Mouse (Mus musculus) forebrain, embryonic 16.5 days (tissue): ENCODE measurements around the gene Fam198a. TPM values are rescaled to one million over a fixed set of nuclear protein-coding genes. Genes with fewer than 3 reads are reported as not detected.

Experiments used
- ATAC-seq: fragments of 200-750 bp; cut with Nextera tagmentation; 2 replicates; pipeline ENCODE4 v1.8.0; 2017; ENCODE audit warnings: mild to moderate bottlenecking, moderate library complexity
- H3K27ac ChIP-seq: fragments of 300-500 bp; sonication (generic); 2 replicates; pipeline ENCODE4 v1.5.1; 2014; ENCODE audit warnings: low read length, control low read depth
- H3K27me3 ChIP-seq: fragments of 300-500 bp; sonication (generic); replicated peaks from 2 replicates; pipeline ENCODE4 v1.6.1; 2014; ENCODE audit warnings: low read length; ENCODE audit not compliant: control insufficient read depth, insufficient read depth
- H3K36me3 ChIP-seq: fragments of 300-500 bp; sonication (generic); 2 replicates; pipeline ENCODE4 v1.6.1; 2014; ENCODE audit not compliant: control insufficient read depth, insufficient read depth
- H3K4me1 ChIP-seq: fragments of 300-500 bp; sonication (generic); replicated peaks from 2 replicates; pipeline ENCODE4 v1.6.1; 2014; ENCODE audit warnings: low read length; ENCODE audit not compliant: control insufficient read depth, insufficient read depth
- H3K4me2 ChIP-seq: fragments of 300-500 bp; sonication (generic); 2 replicates; pipeline ENCODE4 v1.6.1; 2014; ENCODE audit warnings: mild to moderate bottlenecking, low read length, control low read depth
- H3K4me3 ChIP-seq: fragments of 300-500 bp; sonication (generic); replicated peaks from 2 replicates; pipeline ENCODE4 v1.5.1; 2014; ENCODE audit warnings: mild to moderate bottlenecking, low read length, control low read depth
- H3K9ac ChIP-seq: fragments of 300-500 bp; sonication (generic); replicated peaks from 2 replicates; pipeline ENCODE4 v1.6.1; 2014; ENCODE audit warnings: low read depth, low read length, control low read depth
- H3K9me3 ChIP-seq: fragments of 300-500 bp; sonication (generic); 2 replicates; pipeline ENCODE4 v1.6.1; 2016; ENCODE audit warnings: low read length; ENCODE audit not compliant: control insufficient read depth
- WGBS: fragments of 180-500 bp; shearing (Covaris S2); extraction: QIAGEN DNeasy Blood & Tissue Kit; methylation state at CpG from one replicate; pipeline ENCODE4 v1.1.7; 2014; 5-methylcytosine and 5-hydroxymethylcytosine counted together
- polyA plus RNA-seq: library from polyadenylated mRNA; unstranded; fragments of >200 nt; fragmentation: Nextera tagmentation; extraction: Ambion mirVana; gene quantifications from 2 replicates; pipeline ENCODE4 v1.2.1, GENCODE M21; 2015

The Fam198a gene
- polyA plus RNA-seq, result 1.6 and 1.8 TPM in 2 replicates

DNA sequence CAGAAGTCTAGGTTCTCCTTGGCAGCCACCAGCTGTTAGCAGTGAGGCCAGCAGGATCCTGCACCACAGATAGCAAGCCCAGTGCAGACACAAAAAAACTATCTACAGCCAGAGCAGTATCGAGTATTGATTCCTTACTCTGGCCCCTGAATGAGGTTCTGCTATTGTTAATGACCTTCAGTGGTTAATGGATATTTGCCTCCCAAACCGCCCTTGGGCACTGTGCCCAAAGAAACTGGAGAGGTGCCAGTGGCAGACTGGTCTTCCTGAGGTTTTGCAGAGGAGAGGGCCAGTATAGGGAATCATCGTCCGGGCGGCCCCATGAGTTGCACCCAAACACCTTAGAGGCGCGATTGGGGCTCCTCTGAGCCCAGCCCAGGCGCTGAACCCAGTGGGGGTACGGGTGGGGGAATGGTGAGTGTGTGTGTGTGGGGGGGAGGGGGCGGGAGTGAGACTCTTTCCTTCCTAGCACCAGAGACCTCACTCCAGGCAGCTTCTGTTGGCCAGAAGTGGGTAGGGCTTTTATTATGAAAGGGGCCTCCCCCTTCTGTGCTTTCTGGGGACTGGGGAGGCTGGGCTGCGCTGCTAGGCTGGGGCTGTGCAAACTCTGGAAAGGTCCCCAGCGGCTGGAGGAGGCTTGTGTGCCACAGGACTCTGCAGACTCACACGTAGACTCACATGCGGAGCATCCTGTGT, at the start of gene Fam198a:
Fam198a (plus strand) TSS at position 571 of the 696 bp plus-strand sequence.
- peaks cover 11% of the 10 kb centered on the region for H3K4me1 ChIP-seq
- peak; percentile 94 for ATAC-seq
- no peaks in the 10 kb centered on the region for H3K27me3 ChIP-seq
- 4% methylated on average over 14 of the region's 14 CpGs for WGBS
- H3K27ac ChIP-seq, result peak within 1 kb of the TSS; percentile 51; the same call in 1 of the 2 replicates
- H3K36me3 ChIP-seq, result no peaks in the 10 kb centered on the region
- peak within 1 kb of the TSS; percentile 35 for H3K9ac ChIP-seq
- H3K9me3 ChIP-seq, result no peaks in the 10 kb centered on the region
- H3K4me2 ChIP-seq, result peak within 1 kb of the TSS; percentile 47
- H3K4me3 ChIP-seq, result peak within 1 kb of the TSS; percentile 21

DNA sequence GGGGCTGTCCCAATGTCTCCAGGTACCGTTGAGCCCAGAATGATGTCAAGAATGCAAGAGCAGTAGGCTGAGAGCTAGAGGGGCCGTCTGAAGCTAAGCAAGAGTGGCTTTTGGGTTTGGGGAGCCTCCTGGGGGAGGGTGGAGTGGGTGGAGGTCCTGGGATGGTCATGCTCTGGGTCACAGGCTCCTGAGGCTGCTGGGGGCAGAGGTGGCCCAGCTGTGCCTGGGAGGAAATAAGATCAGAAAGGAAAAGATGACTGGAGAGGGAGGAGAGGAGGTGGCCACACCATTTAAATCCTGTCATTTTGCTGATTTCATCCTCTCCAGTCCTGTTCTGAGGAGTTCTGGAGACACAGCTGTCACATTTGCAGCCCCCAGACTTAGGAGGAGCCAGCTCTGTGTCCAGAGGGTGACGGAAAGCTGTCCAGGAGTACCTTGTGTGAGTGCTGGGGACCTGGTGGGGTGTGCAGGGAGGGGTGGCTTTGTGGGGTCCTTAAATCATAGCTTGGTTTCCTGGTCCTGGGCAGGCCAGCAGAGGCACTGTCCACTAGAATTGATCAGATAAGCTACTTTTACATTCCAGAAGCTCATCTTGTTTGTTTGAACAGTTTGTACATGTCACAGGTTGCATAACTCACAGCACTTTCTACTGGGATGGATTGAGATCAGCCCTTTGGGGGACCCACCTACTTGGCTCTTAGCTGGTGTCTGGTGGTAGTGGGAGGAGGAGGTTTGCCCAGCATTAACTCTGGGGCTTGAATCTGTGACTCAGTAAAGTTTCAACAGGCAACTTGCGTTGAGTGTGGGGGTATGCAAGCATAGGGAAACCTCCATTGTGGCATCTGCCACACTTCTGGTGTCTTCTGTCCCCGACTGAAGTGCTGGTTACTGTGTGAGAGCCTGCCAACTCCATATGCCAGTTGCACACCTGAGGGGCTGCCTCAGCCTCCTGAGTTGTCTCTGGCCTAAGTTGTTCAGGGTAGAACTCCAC, 48.8 kb upstream of the Fam198a start:
- H3K4me2 ChIP-seq, result no peak overlapping the region
- H3K4me3 ChIP-seq, result no peak overlapping the region
- H3K4me1 ChIP-seq, result no peaks in the 10 kb centered on the region
- H3K27ac ChIP-seq, result no peak overlapping the region
- H3K27me3 ChIP-seq, result no peaks in the 10 kb centered on the region
- WGBS, result 79% methylated on average over 5 of the region's 5 CpGs
- no peak overlapping the region for H3K9ac ChIP-seq
- no peaks in the 10 kb centered on the region for H3K9me3 ChIP-seq
- no peak for ATAC-seq
- no peaks in the 10 kb centered on the region for H3K36me3 ChIP-seq

DNA sequence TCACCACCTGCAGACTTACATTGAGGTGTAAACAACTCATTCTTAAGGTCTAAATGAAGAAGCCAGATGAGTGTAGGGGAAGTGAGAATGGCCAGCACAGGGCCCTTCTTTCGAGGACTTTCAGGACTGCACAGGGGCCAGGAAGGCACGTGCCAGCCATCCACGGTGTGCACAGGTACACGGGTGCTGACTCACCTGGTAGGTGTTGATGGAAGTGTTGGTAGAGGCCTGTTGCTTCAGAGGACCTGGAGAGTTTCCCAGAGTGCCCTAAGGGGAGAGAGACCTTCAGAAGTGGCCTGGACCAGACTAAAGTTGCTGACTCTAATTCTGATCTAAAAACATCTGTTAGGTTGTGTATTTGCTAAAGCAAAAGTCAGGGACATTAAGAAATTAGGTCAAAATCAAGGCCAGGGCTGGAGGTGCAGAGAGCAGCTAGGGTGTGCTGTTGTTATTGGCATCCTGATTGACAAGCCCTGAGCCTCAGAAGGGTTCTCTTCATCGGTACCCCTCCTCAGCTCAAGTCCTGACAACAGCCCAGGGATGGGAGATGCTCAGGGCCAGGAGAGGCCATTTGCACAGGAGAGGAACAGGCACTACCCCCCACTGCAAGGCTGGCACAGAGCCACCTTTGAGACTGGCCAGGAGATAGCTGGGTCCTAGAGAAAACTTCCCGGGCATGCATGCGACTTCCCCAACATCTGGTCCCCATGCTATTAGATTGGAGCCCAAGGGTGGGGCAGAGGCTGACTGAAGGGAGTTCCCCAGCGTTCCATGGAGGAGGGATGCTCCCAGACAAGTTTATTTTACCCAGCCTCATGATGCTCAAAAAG, 47.1 kb upstream of the Fam198a start:
- ATAC-seq, result no peak
- 76% methylated on average over 8 of the region's 8 CpGs for WGBS

DNA sequence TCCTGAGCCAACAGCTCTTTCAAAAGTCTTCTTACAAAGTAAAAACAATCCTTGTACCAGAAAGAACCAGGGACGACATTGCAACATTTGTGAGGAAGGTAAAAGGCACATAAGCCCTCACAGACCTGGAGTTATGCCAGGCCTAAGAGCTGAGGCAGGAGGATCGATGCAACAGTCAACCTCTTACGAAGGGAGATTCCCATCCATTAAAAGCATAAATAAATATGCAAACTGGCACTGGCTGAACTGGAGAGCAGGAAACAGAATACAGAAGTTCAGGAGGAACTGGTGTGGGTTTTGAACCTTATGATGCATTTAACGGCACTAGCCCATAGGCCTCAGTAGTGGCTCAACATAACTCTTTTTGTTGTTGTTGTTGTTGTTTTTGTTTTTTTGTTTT, 46.5 kb upstream of the Fam198a start:
- Histone ChIP-seq H3K36me3 (no peaks in the 10 kb centered on the region), H3K4me3 (no peak overlapping the region), H3K9me3 (no peaks in the 10 kb centered on the region), H3K9ac (no peak overlapping the region), H3K27ac (no peak overlapping the region), H3K4me2 (no peak overlapping the region), H3K4me1 (no peaks in the 10 kb centered on the region), H3K27me3 (no peaks in the 10 kb centered on the region)
- no peak for ATAC-seq
- WGBS, result 83% methylated on average over 4 of the region's 4 CpGs

More for the DNA sequence above, 47.1 kb upstream of the Fam198a start:
- H3K36me3 ChIP-seq, result no peaks in the 10 kb centered on the region
- no peaks in the 10 kb centered on the region for H3K9me3 ChIP-seq
- no peaks in the 10 kb centered on the region for H3K4me1 ChIP-seq
- no peaks in the 10 kb centered on the region for H3K27me3 ChIP-seq
- H3K4me3 ChIP-seq, result no peak overlapping the region
- H3K4me2 ChIP-seq, result no peak overlapping the region
- H3K27ac ChIP-seq, result no peak overlapping the region
- H3K9ac ChIP-seq, result no peak overlapping the region

DNA sequence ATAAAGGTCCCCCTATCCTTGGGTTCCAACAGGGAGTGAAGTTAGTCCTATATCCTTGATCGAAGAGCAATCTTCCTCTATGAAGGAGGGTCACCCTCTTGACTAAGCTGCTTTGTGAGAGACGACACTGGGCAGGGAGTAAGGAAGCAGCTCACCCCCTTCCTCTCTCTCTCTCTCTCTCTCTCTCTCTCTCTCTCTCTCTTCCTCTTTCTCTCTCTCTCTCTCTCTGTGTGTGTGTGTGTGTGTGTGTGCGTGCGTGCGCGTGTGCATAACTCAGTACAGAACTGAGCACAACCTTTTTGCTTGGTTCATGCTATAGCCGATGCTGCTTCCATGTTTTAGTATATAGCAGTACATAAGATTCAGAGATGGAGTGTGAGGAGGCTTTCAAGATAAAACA, 45.8 kb upstream of the Fam198a start:
- no peaks in the 10 kb centered on the region for H3K27me3 ChIP-seq
- 88% methylated on average over 7 of the region's 7 CpGs for WGBS
- H3K27ac ChIP-seq, result no peak overlapping the region
- no peak for ATAC-seq
- H3K36me3 ChIP-seq, result no peaks in the 10 kb centered on the region
- H3K9me3 ChIP-seq, result no peaks in the 10 kb centered on the region
- H3K4me3 ChIP-seq, result no peak overlapping the region
- no peaks in the 10 kb centered on the region for H3K4me1 ChIP-seq
- H3K4me2 ChIP-seq, result no peak overlapping the region
- no peak overlapping the region for H3K9ac ChIP-seq

DNA sequence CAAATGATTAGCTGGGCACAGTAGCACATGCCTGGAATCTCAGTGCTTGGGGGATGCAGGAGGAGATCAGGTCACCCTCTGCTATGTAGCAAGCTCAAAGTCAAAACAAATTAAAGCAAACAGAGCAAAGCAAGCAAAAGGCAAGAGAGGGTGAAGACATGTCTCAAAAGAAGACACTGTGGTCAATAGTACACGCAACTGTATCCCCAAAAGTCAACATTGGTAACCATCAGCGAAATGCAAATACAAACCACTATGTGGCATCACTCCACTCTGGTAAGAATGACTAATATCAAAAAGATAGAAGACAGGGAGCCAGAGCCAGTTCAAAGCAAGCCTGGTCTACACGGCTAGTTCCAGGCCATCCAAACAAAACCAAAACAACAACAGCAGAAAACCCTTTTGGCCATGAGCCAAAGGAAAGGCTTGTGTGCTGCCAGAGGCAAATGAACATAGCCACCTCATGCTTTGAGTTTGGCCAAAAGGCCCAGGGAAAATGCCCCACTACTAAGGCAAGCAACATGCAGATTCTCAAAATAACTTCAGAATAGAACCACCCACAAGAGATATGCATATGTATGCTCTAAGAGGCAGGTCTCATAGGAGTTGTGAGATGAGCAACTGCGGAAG, 45.1 kb upstream of the Fam198a start:
- no peak overlapping the region for H3K27ac ChIP-seq
- ATAC-seq, result no peak
- H3K27me3 ChIP-seq, result no peaks in the 10 kb centered on the region
- H3K4me1 ChIP-seq, result no peaks in the 10 kb centered on the region
- 70% methylated on average over 4 of the region's 4 CpGs for WGBS
- no peak overlapping the region for H3K9ac ChIP-seq
- H3K36me3 ChIP-seq, result no peaks in the 10 kb centered on the region
- H3K9me3 ChIP-seq, result no peaks in the 10 kb centered on the region
- H3K4me2 ChIP-seq, result no peak overlapping the region
- H3K4me3 ChIP-seq, result no peak overlapping the region

DNA sequence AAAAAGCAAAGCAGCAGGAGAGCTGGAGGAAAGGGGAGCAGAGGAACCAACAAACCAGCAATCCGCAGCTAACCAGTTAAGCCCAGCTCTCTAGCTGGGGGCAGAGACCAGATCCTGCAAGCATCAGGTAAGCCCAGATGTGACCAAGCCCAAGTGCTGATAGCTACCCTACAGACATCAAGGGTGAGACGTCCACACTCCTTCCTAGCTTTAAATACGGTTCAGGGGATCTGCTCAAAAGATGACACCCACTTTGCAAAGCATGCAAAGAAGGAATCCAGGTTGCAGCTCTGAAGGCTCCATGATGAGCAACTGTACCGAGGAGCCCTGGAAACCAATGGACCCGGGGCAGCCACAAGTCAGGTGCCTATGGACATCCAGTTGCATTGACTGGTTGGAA, 44.3 kb upstream of the Fam198a start:
- 85% methylated on average over 5 of the region's 5 CpGs for WGBS
- H3K4me3 ChIP-seq, result no peak overlapping the region
- H3K4me2 ChIP-seq, result no peak overlapping the region
- H3K4me1 ChIP-seq, result no peaks in the 10 kb centered on the region
- no peaks in the 10 kb centered on the region for H3K36me3 ChIP-seq
- H3K9ac ChIP-seq, result no peak overlapping the region
- no peak overlapping the region for H3K27ac ChIP-seq
- no peaks in the 10 kb centered on the region for H3K27me3 ChIP-seq
- no peak for ATAC-seq
- no peaks in the 10 kb centered on the region for H3K9me3 ChIP-seq

DNA sequence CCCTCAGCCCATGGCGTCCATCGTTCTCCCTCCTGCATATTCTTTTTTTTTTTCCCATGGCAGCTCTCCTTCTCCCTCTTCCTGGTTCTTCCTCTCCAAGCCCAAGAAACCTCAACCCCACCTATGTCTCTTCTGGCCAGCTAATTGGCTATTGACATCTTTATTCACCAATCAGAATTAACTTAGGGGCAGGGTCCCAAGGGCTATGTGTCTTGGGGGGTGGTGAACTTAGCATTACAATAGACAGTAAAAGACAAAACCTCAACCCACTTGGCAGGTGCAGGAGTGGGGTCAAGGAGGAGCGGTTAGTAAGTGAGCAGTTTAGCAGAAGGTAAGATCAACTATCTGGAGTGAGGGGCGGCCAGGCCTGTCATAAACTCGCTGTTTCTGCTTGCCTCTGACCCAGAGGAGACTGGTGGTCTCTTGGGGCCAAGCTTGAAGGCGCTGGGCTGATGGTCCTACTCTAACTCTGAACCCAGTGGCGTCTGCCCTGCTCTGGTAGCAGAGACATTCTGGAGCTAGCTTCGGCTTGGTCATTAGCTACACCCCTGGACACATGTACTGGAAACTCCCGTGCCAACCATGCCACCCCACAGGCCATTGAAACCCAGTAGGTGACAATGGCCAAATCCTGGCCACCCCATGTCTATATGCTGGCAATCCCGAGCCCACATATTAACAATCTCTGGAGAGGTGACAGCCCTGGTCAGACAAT, 43.3 kb upstream of the Fam198a start:
- Histone ChIP-seq H3K36me3 (no peaks in the 10 kb centered on the region), H3K27ac (no peak overlapping the region), H3K9ac (no peak overlapping the region), H3K4me2 (no peak overlapping the region), H3K4me1 (no peaks in the 10 kb centered on the region), H3K27me3 (no peaks in the 10 kb centered on the region), H3K4me3 (no peak overlapping the region), H3K9me3 (no peaks in the 10 kb centered on the region)
- WGBS, result 76% methylated on average over 10 of the region's 10 CpGs
- ATAC-seq, result no peak
